Mouse (Mus musculus) lung, embryonic 15.5 days (tissue): ENCODE measurements at regions not wholly inside any gene's neighbourhood (a gene's known extent, or its start where the extent isn't known, plus 50 kb on each side); places are given as distances from the start of the nearest gene placed in this dataset.

Experiments
- ATAC-seq: fragments of 200-750 bp; cut with Nextera tagmentation; 2 replicates; pipeline ENCODE4 v1.8.0; 2017; ENCODE audit warnings: moderate number of reproducible peaks, borderline replicate concordance; ENCODE audit not compliant: low FRiP score, low TSS enrichment; ENCODE audit errors: extremely low read depth
- H3K27ac ChIP-seq: fragments of 300-500 bp; sonication (generic); 2 replicates; pipeline ENCODE4 v1.5.1; 2015; ENCODE audit warnings: moderate library complexity, mild to moderate bottlenecking, inconsistent platforms
- H3K27me3 ChIP-seq: fragments of 300-500 bp; sonication (generic); 2 replicates; pipeline ENCODE4 v1.6.1; 2015; ENCODE audit warnings: inconsistent platforms
- H3K36me3 ChIP-seq: fragments of 300-500 bp; sonication (generic); 2 replicates; pipeline ENCODE4 v1.6.1; 2015; ENCODE audit warnings: inconsistent platforms
- H3K4me1 ChIP-seq: fragments of 300-500 bp; sonication (generic); 2 replicates; pipeline ENCODE4 v1.6.1; 2015; ENCODE audit warnings: inconsistent platforms
- H3K4me2 ChIP-seq: fragments of 300-500 bp; sonication (generic); 2 replicates; pipeline ENCODE4 v1.6.1; 2015; ENCODE audit warnings: inconsistent platforms, mild to moderate bottlenecking, moderate library complexity
- H3K4me3 ChIP-seq: fragments of 300-500 bp; sonication (generic); 2 replicates; pipeline ENCODE4 v1.5.1; 2015; ENCODE audit warnings: mild to moderate bottlenecking, inconsistent platforms
- H3K9ac ChIP-seq: fragments of 300-500 bp; sonication (generic); 2 replicates; pipeline ENCODE4 v1.6.1; 2015; ENCODE audit warnings: inconsistent platforms
- H3K9me3 ChIP-seq: fragments of 300-500 bp; sonication (generic); 2 replicates; pipeline ENCODE4 v1.6.1; 2016; ENCODE audit warnings: inconsistent platforms
- WGBS: fragments of 180-500 bp; shearing (Covaris S2); methylation state at CpG from one replicate; pipeline ENCODE4 v1.1.7; 2015; 5-methylcytosine and 5-hydroxymethylcytosine counted together

DNA sequence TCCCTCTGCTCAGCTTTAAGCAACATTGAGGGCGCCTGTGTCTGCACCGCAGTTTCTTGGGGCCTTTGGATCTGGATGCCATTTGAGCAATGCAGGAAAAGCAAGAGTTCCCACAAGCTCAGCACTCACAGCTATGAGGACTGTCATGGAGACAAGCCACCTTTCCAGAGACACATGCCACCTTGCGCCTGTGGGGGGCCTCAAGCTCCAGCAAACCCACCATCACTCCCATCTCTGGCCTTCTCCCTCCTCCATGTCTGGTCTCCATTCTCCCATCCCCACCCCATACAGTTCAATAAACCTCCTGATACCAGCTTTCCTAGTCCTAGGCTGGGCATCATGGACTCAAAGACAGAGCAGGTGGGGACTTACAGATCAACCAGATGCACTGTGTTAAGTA is 97.8 kb downstream of the Wdr11 start:
- Histone ChIP-seq H3K27ac (no peak overlapping the region), H3K9me3 (no peaks in the 10 kb centered on the region), H3K4me2 (no peak overlapping the region), H3K4me1 (peaks cover 41% of the 10 kb centered on the region), H3K4me3 (no peak overlapping the region), H3K27me3 (no peaks in the 10 kb centered on the region), H3K9ac (no peak overlapping the region), H3K36me3 (no peaks in the 10 kb centered on the region)
- ATAC-seq, result no peak
- 97% methylated on average over 3 of the region's 3 CpGs for WGBS

DNA sequence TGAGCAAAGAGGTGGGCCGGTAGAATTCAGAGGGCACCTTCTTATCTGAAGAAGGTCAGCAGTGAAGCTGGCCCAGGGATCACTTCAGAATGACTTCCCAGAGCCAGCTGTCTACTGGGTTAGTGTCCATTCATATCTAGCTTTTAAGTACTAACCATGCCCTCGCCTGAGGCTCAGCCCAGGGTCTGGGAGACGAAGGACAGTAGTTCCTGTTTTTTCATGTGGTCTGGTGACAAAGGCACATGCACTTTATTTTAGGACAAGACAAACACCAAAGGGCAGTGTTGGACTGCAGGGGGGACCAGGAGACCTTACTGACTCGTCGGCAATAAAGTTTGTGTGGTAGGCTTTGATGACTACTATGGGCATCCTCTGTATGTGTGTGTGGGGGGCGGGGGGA is 99.2 kb downstream of the Wdr11 start:
- ATAC-seq, result no peak
- Histone ChIP-seq H3K36me3 (no peaks in the 10 kb centered on the region), H3K9ac (no peak overlapping the region), H3K4me2 (no peak overlapping the region), H3K27me3 (no peaks in the 10 kb centered on the region), H3K4me1 (peaks cover 38% of the 10 kb centered on the region), H3K4me3 (no peak overlapping the region), H3K27ac (no peak overlapping the region), H3K9me3 (no peaks in the 10 kb centered on the region)
- 84% methylated on average over 6 of the region's 6 CpGs for WGBS

DNA sequence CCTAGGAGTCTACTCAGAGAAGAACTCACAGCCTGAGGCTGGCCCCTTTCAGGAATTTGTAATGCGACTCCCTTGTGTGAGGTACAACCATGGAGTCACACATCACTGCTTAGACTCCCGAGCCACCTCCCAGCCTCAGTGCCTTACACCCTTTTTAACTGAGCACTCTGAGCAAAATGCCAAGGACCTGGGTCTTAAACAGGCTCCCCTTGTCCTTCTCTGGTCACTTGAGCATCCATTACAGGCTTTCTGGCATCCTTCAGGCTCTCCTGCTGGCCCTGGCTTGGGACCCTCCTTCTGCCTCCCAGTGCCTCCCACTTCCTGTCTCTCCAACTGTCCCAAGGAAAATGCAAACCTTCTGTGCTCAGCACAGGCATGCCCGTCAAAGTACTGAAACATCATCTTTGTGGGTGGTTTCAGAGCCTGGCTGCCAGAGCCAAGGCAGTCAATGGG is 100.0 kb downstream of the Wdr11 start:
- Histone ChIP-seq H3K36me3 (no peaks in the 10 kb centered on the region), H3K4me1 (peaks cover 34% of the 10 kb centered on the region), H3K4me2 (no peak overlapping the region), H3K9me3 (no peaks in the 10 kb centered on the region), H3K9ac (no peak overlapping the region), H3K27ac (peak overlapping the region; percentile 29; the same call in 1 of the 2 replicates), H3K4me3 (no peak overlapping the region), H3K27me3 (no peaks in the 10 kb centered on the region)
- peak; percentile 44; the same call in 1 of the 2 replicates for ATAC-seq
- 24% methylated on average over 3 of the region's 3 CpGs for whole genome bisulfite sequencing

DNA sequence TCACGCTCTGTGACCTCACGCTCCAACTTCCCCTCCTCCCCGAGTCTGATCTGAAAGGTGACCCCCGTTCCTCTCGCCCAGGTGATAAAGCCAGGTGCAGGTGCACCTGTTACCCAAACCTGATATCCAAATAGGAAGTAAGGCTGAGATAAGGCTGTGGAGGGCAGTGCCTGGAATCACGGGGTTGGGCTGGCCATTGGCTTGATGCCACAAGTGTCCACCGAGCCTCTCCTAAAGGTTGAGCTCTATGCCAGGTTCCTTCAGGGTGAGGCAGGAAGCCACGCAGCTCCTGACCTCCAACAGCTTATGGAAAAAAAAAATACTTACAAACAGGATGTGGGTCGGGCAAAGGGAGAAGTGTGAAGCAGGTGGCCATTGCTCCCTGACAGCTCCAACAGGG is 102.0 kb downstream of the Wdr11 start:
- Histone ChIP-seq H3K27ac (peak overlapping the region; percentile 83), H3K27me3 (no peaks in the 10 kb centered on the region), H3K4me3 (no peak overlapping the region), H3K9ac (no peak overlapping the region), H3K36me3 (no peaks in the 10 kb centered on the region), H3K4me2 (no peak overlapping the region), H3K4me1 (peaks cover 23% of the 10 kb centered on the region), H3K9me3 (no peaks in the 10 kb centered on the region)
- 46% methylated on average over 9 of the region's 9 CpGs for whole genome bisulfite sequencing
- no peak for ATAC-seq

DNA sequence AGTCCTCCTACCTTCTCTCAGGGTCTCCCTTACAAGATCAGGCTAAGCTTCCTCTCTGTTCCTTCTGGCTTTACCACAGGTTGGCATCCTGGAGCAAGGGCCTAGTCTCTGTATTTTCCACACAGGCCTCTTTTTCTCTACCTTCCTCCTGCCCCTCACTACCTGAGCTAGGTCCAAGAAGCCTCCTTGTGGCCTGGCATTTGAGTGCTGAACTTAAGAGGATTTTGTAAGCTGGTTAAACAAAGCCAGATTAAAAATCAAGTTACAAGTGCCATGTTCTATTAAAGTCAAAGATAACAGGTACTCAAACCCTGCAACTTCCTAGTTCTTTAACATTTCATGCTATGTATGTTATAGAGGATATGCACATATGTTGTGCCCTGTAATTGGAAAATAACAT is 102.5 kb downstream of the Wdr11 start:
- H3K27me3 ChIP-seq, result no peaks in the 10 kb centered on the region
- no peak overlapping the region for H3K4me3 ChIP-seq
- no peaks in the 10 kb centered on the region for H3K9me3 ChIP-seq
- no peak overlapping the region for H3K4me2 ChIP-seq
- no peak for ATAC-seq
- peaks cover 23% of the 10 kb centered on the region for H3K4me1 ChIP-seq
- no peak overlapping the region for H3K9ac ChIP-seq
- no peaks in the 10 kb centered on the region for H3K36me3 ChIP-seq
- H3K27ac ChIP-seq, result peak overlapping the region; percentile 83

DNA sequence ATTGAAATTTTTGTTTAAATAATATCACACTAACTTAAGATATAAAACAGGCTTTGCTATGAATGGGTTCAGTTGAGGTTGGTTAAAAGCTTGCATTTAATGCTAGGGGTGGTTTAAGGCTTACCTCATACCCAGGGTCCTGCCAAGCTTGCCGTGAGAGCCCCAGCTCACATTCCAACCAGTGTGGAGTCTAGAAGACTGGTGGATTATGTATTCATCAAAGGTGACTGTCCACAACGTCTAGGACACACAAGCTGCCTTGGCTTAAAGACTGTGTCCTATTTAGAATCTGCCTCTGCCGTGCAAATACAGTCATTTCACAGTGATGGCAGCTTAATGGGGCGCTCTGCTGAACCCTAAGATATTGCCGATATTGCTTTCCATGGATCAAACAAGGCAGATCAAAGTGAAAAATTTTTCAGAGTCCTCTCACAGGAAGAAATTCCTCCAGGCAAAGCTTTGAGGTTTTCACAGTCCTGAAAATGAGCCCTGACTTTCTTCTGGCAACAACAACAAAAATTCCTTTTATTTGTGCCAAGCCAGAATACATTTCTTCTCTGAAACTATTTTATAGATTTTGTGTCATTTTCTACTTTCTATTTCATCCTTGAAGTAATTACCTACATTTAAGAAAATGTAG is 108.4 kb downstream of the Wdr11 start:
- H3K27me3 ChIP-seq, result no peaks in the 10 kb centered on the region
- no peaks in the 10 kb centered on the region for H3K9me3 ChIP-seq
- H3K4me2 ChIP-seq, result no peak overlapping the region
- H3K9ac ChIP-seq, result no peak overlapping the region
- ATAC-seq, result no peak
- no peaks in the 10 kb centered on the region for H3K36me3 ChIP-seq
- WGBS, result 49% methylated on average over 5 of the region's 5 CpGs
- H3K27ac ChIP-seq, result no peak overlapping the region
- peaks cover 2% of the 10 kb centered on the region; the same call in 1 of the 2 replicates for H3K4me1 ChIP-seq
- H3K4me3 ChIP-seq, result no peak overlapping the region

DNA sequence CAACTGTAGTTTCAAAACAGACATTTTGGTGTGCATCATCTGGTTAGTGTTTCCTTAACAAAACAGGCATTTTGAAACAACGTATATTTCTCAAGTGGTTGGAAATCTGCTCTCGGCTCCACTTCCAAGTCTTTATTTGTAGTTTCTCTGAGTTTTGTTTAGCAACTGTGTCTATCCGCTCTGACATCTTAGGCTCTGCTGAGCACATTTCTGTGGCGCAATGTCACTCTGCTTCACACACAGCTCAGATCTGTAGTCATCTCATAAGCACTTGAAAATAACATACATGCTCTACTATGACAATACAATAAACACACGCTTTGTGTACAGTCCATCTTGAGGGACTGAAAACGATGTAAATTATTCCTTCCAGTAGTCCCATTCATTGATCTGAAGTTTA is 135.9 kb downstream of the Wdr11 start:
- H3K9me3 ChIP-seq, result no peaks in the 10 kb centered on the region
- ATAC-seq, result no peak
- H3K4me1 ChIP-seq, result peaks cover 17% of the 10 kb centered on the region
- no peak overlapping the region for H3K9ac ChIP-seq
- H3K36me3 ChIP-seq, result no peaks in the 10 kb centered on the region
- H3K27ac ChIP-seq, result no peak overlapping the region
- no peak overlapping the region for H3K4me2 ChIP-seq
- no peak overlapping the region for H3K4me3 ChIP-seq
- WGBS, result 60% methylated on average over 6 of the region's 6 CpGs
- H3K27me3 ChIP-seq, result no peaks in the 10 kb centered on the region

DNA sequence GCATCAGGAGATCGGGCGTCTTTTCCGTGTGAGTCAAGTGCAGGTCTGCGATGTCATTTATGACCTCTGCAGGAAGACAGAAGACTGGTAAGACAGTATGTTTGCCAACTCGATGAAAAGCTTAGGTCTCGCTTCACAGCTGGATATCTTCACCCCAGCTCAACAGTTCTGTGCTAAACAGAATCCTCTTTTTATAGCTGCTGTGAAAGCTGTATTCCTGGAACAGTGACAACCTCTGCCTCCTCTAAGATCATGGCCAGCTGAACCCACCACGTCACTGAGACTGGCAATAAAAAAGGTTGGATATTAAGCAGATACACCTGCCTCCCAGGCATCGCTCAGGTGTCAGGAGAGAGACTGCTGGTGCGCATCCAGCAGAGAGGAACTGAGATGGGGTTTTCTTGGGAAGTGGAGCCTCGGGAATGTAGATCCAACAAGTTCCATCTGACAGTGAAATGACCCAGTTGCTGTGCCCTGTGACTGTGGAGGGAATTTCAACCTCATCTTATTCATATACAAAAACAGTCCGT is 138.1 kb downstream of the Wdr11 start:
- WGBS, result 54% methylated on average over 11 of the region's 11 CpGs
- Histone ChIP-seq H3K27me3 (no peaks in the 10 kb centered on the region), H3K4me3 (no peak overlapping the region), H3K36me3 (no peaks in the 10 kb centered on the region), H3K4me1 (peaks cover 17% of the 10 kb centered on the region), H3K9me3 (no peaks in the 10 kb centered on the region), H3K9ac (no peak overlapping the region), H3K4me2 (no peak overlapping the region), H3K27ac (peak overlapping the region; percentile 20; the same call in 1 of the 2 replicates)
- ATAC-seq, result no peak

DNA sequence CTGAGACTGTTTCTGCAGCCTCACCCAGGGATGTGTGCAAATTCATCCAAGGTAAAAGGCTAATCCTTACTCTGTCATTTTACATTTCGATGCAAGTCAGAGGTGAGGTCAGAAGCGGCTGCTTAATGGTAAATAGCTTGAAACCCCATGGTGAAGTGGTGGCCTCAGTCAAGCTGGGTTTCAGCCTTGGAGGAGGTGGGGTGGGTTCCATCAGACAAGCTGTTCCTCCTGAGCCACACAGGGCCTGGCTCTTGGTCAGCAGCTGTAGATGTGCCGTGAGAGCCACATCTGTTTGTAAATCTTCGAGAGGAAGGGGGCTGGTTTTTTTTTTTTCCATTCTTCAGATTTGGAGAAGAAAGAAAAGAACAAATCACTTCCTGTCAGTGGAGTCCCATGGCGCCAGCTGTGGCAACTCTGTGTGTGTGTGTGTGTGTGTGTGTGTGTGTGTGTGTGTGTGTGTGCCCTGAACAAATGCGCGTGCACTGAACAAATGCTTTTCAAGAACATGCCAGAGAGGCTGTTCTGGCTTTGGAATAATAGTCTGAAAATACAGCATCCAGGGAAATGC is 139.2 kb downstream of the Wdr11 start:
- WGBS, result 32% methylated on average over 7 of the region's 7 CpGs
- no peaks in the 10 kb centered on the region for H3K9me3 ChIP-seq
- peak overlapping the region; percentile 70 for H3K27ac ChIP-seq
- H3K27me3 ChIP-seq, result no peaks in the 10 kb centered on the region
- H3K4me2 ChIP-seq, result no peak overlapping the region
- ATAC-seq, result peak; percentile 73; the same call in 1 of the 2 replicates
- H3K4me1 ChIP-seq, result peaks cover 17% of the 10 kb centered on the region
- H3K4me3 ChIP-seq, result no peak overlapping the region
- H3K36me3 ChIP-seq, result no peaks in the 10 kb centered on the region
- no peak overlapping the region for H3K9ac ChIP-seq

DNA sequence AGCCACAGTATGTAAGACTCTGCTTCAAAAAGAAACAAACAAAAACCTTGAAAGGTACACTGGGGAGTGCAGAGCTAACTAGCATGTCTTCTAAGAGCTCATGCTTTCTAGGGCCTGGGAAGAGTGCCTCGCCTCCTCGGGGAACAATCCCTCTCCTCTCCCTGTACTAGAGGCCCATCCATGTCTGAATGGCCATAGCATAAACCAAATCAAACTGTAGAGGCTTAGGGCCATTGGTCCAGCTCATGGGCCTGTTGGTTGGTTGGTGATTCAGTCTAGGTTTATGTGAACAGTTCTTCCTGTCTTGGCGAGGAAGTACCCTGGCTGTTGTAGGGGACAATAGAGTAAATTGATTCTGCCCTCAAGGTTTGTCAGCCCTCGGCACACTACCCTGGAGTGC is 151.0 kb downstream of the Wdr11 start:
- ATAC-seq, result no peak
- Histone ChIP-seq H3K36me3 (no peaks in the 10 kb centered on the region), H3K4me1 (peaks cover 27% of the 10 kb centered on the region), H3K27me3 (no peaks in the 10 kb centered on the region), H3K9ac (no peak overlapping the region), H3K4me2 (no peak overlapping the region), H3K27ac (no peak overlapping the region), H3K4me3 (no peak overlapping the region), H3K9me3 (no peaks in the 10 kb centered on the region)
- WGBS, result 64% methylated on average over 4 of the region's 4 CpGs

DNA sequence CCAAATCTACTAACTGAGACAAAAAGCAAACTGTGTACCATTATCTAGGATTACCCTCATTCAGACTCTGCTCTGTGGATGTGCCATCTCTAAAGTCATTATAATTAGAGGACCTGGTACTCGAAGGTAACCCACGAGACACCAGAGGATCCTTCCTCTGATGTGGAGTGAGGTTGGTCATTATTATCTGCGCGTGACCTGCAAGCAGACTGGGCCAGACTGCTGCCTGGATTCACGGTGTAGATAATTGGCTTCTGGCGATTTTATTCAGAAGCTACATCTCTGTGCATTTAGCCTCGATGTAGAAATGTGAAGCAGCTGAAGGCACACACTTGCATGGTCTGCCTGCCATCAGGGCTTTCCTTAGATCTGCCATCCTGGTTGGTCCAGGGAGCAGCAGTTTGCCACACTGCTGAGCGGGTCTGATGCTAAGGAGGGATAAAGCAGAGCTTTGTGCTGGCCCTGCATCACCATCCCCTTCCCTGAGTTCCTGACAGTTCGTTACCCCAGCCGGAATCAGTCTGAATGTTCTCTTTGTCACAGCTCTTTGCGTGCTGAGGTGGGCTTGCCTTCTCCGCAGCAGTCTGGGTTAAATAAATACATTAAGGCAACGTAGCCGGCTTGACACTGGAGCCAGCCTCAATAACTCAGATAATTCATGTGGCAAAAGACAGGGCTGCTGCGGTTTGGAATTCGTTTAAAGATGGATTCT is 152.4 kb downstream of the Wdr11 start:
- no peak overlapping the region for H3K4me3 ChIP-seq
- WGBS, result 36% methylated on average over 16 of the region's 16 CpGs
- no peaks in the 10 kb centered on the region for H3K27me3 ChIP-seq
- no peak for ATAC-seq
- peaks cover 27% of the 10 kb centered on the region for H3K4me1 ChIP-seq
- no peaks in the 10 kb centered on the region for H3K36me3 ChIP-seq
- H3K9ac ChIP-seq, result no peak overlapping the region
- no peak overlapping the region for H3K4me2 ChIP-seq
- H3K27ac ChIP-seq, result no peak overlapping the region
- H3K9me3 ChIP-seq, result no peaks in the 10 kb centered on the region; the same call in 1 of the 2 replicates

DNA sequence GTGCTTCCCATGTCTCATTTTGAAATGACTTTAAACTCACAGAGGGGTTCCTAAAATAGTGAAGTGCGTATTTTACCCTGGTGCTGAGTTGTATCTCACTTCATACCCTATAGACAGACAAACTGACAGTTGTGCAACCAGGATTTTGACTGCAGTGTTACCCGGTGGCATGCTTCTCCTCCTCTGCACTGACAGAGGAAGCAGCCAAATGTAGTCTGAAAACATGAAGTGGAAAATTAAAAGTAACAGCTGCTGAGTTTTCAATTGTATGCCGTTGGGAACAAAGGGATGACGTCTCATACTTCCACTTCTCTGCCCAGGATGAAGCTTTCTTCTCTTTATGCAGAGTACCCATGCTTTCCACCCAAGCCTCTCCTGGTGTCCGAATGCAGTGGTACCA is 155.0 kb downstream of the Wdr11 start:
- H3K27ac ChIP-seq, result peak overlapping the region; percentile 51
- ATAC-seq, result peak; percentile 69; the same call in 1 of the 2 replicates

More for the DNA sequence above, 155.0 kb downstream of the Wdr11 start:
- no peak overlapping the region for H3K4me3 ChIP-seq
- no peaks in the 10 kb centered on the region; the same call in 1 of the 2 replicates for H3K9me3 ChIP-seq
- no peak overlapping the region for H3K4me2 ChIP-seq
- H3K4me1 ChIP-seq, result peaks cover 34% of the 10 kb centered on the region
- no peak overlapping the region for H3K9ac ChIP-seq
- H3K27me3 ChIP-seq, result no peaks in the 10 kb centered on the region
- H3K36me3 ChIP-seq, result no peaks in the 10 kb centered on the region
- WGBS, result 47% methylated on average over 5 of the region's 5 CpGs
